Mouse (Mus musculus): ENCODE results near the gene Grip1.

DNA sequence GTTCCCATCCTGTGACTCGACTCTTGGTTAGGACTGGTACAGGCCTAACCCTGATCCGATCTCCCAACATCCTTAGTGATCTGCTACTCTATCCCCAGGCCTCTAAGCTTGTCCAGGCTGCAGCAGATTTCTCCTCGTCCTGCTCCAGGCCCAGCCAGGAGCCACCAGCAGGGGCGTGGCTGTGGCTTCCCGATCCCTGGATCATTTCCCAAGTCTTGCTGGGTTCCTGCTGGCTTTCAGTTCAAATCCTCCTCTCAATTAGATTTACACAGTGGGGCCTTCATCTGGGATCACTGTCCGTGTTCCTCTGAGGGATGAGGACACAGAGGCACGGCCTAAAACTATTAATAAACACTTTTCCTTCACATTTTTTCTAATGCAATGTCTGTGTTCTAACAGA lies 25.5 kb upstream of the Grip1 start:
- TF ChIP-seq TCF3 (IDR thresholded peaks at IDR 0.05; ENCODE audit: insufficient read length, low read depth) (no peak), POLR2A (IDR thresholded peaks at IDR 0.05; ENCODE audit: insufficient read length, low read depth) (no peak), POLR2AphosphoS2 (IDR thresholded peaks at IDR 0.05; ENCODE audit: insufficient read length, low read depth) (no peak), MYOG (IDR thresholded peaks at IDR 0.05; ENCODE audit: control insufficient read depth in 1 of 3, insufficient read depth in 1 of 3, insufficient read length in 2 of 3, low read depth in 2 of 3) (no peak)

Data from myocyte (in vitro differentiated cells).